ENCODE assay signal across 8 mouse cellular contexts in genomic region chr6:77980137-77981052, GRCm38 (mm10). TPM values are rescaled to one million over a fixed set of nuclear protein-coding genes. Genes with fewer than 3 reads are reported as not detected.
DNase-seq lines count a peak whose midpoint lies in the region; ATAC-seq and TF ChIP-seq lines count a peak whose summit lies in the region.
"Had no signal": no experiment of that assay in that cellular context is flagged by ENCODE, and none has a peak within 500 bp of the region (broad histone marks: within the 10 kb centered on the region; RNA-seq: fewer than 3 reads in every experiment).

No protein-coding gene starts in this region.

- TF ChIP-seq EP300 in stomach, postnatal 0 days (optimal IDR thresholded peaks at IDR 0.05), result no peak

- no peaks in the 10 kb centered on the region for H3K4me1 ChIP-seq in embryonic fibroblast, embryonic 13.5 days (ENCODE audit: control insufficient read depth, insufficient read depth, low read length)
- no peaks in the 10 kb centered on the region for H3K4me1 ChIP-seq in limb, embryonic 11.5 days (ENCODE audit: control insufficient read depth, insufficient read depth, low read length)
- no peaks in the 10 kb centered on the region for H3K4me1 ChIP-seq in stomach, postnatal 0 days (replicated peaks; ENCODE audit: control insufficient read depth, insufficient read depth)

- no peaks in the 10 kb centered on the region for H3K9me3 ChIP-seq in limb, embryonic 11.5 days (ENCODE audit: control insufficient read depth, low read length)
- H3K9me3 ChIP-seq in stomach, postnatal 0 days (ENCODE audit: control insufficient read depth, low read length), result no peaks in the 10 kb centered on the region

- TF ChIP-seq POLR2A in embryonic fibroblast, embryonic 13.5 days (IDR thresholded peaks at IDR 0.05; ENCODE audit: low read depth, low read length), result no peak

- H3K36me3 ChIP-seq in limb, embryonic 11.5 days (ENCODE audit: control insufficient read depth, insufficient read depth, low read length), result no peaks in the 10 kb centered on the region
- H3K36me3 ChIP-seq in stomach, postnatal 0 days (ENCODE audit: control insufficient read depth, insufficient read depth, low read length), result no peaks in the 10 kb centered on the region

- no peak overlapping the region for H3K9ac ChIP-seq in limb, embryonic 11.5 days (ENCODE audit: low read length)
- H3K9ac ChIP-seq in stomach, postnatal 0 days (ENCODE audit: low read length), result no peak overlapping the region

- H3K4me3 ChIP-seq in embryonic fibroblast, embryonic 13.5 days (ENCODE audit: insufficient read depth, low read length), result peak overlapping the region; percentile 43; the same call in 1 of the 2 replicates
- H3K4me3 ChIP-seq in limb, embryonic 11.5 days (ENCODE audit: low read depth, low read length), result peak overlapping the region; percentile 49; the same call in 1 of the 2 replicates
- no peak overlapping the region for H3K4me3 ChIP-seq in stomach, postnatal 0 days (ENCODE audit: low read depth, low read length)

- H3K27ac ChIP-seq in embryonic fibroblast, embryonic 13.5 days (ENCODE audit: insufficient read depth, low read length), result no peak overlapping the region
- H3K27ac ChIP-seq in limb, embryonic 11.5 days (replicated peaks; ENCODE audit: low read depth, low read length), result no peak overlapping the region
- no peak overlapping the region for H3K27ac ChIP-seq in stomach, postnatal 0 days (replicated peaks)
- H3K27ac ChIP-seq: macrophage had no signal

- ATAC-seq in limb, embryonic 11.5 days (ENCODE audit: insufficient number of reproducible peaks, low FRiP score, low TSS enrichment, low read depth), result no peak
- ATAC-seq in stomach, postnatal 0 days (ENCODE audit: low FRiP score, low TSS enrichment), result no peak
- ATAC-seq in erythroid progenitor cell, adult 5-6 weeks (replicated peaks; ENCODE audit: low FRiP score, poor library complexity, severe bottlenecking), result no peak

- H3K4me2 ChIP-seq in limb, embryonic 11.5 days (ENCODE audit: low read depth, severe bottlenecking), result peak overlapping the region; percentile 76
- peak overlapping the region; percentile 72 for H3K4me2 ChIP-seq in stomach, postnatal 0 days (replicated peaks; ENCODE audit: low read depth)

- H3K27me3 ChIP-seq in limb, embryonic 11.5 days (ENCODE audit: control insufficient read depth, insufficient read depth, low read length), result no peaks in the 10 kb centered on the region
- no peaks in the 10 kb centered on the region for H3K27me3 ChIP-seq in stomach, postnatal 0 days (ENCODE audit: control insufficient read depth, insufficient read depth, low read length)

- DNase-seq in ovary, postnatal 36 days (ENCODE audit: low spot score), result peak; percentile 22
- no peak for DNase-seq in ovary, adult 18-20 months (ENCODE audit: low spot score)
- DNase-seq in limb, embryonic 11.5 days (ENCODE audit: low spot score), result peak; percentile 61
- no peak for DNase-seq in stomach, postnatal 0 days (ENCODE audit: low spot score)
- DNase-seq in layer of hippocampus, adult 8-10 months (ENCODE audit: low spot score in 2 of 2), result no peak

- TF ChIP-seq CTCF in embryonic fibroblast, embryonic 13.5 days (IDR thresholded peaks at IDR 0.05; ENCODE audit: borderline replicate concordance, insufficient read depth, low read length), result no peak
- TF ChIP-seq CTCF in stomach, postnatal 0 days (IDR thresholded peaks at IDR 0.05; ENCODE audit: low read depth), result no peak

- 16% methylated on average over 15 of the region's 15 CpGs for WGBS in limb, embryonic 11.5 days
- 16% methylated on average over 15 of the region's 15 CpGs for WGBS in stomach, postnatal 0 days

RNA-seq across cellular contexts. Expression of gene Ctnna2, which starts 0.9 kb away (rescaled TPM):
- polyA plus RNA-seq in embryonic fibroblast, embryonic 13.5 days (2011; ENCODE audit: insufficient read length, low read depth, missing spikeins), result 4.1 and 7.5 TPM in 2 replicates
- polyA plus RNA-seq in limb, embryonic 11.5 days (2014; fragmentation: Nextera tagmentation; extraction: Ambion mirVana), result 1.5 and 1.6 TPM in 2 replicates
- 1.9 and 2.8 TPM in 2 replicates for polyA plus RNA-seq in stomach, postnatal 0 days (2015; fragmentation: Nextera tagmentation; extraction: Ambion mirVana)
- total RNA-seq in erythroid progenitor cell, adult 5-6 weeks (2015; ENCODE audit: low replicate concordance), result not detected in 2 replicates
- total RNA-seq in erythroid progenitor cell, adult 5-6 weeks (2017; ENCODE audit: low replicate concordance), result not detected in 2 replicates
- total RNA-seq in layer of hippocampus, adult 8-10 months (2022), result 10 to 100 TPM; 80.6 to 88.0 (median 82.3) TPM
- polyA plus RNA-seq: macrophage had no signal

Comparison
In these comparisons a context has a peak if more than half of its experiments do, and no peak if none do; other contexts are left out.
1. DNase-seq: peak in ovary, postnatal 36 days (single experiment) and limb, embryonic 11.5 days (single experiment); none in ovary, adult 18-20 months (single experiment), stomach, postnatal 0 days (single experiment) and layer of hippocampus, adult 8-10 months (0 of 2).